Mouse (Mus musculus) neutrophil, adult 5-6 weeks (primary cell): Measurements from ENCODE around the gene Mef2c. TPM values are rescaled to one million over a fixed set of nuclear protein-coding genes. Genes with fewer than 3 reads are reported as not detected.

Experiments used
- ATAC-seq: fragments of 151-379, 151-347 bp; 2 replicates; pipeline ENCODE4 v1.8.0; 2017; ENCODE audit warnings: mild to moderate bottlenecking, moderate TSS enrichment; ENCODE audit not compliant: insufficient number of reproducible peaks, poor library complexity, low FRiP score, severe bottlenecking; ENCODE audit errors: extremely low read depth
- total RNA-seq: library from RNA; stranded (forward); fragments of 200-1000 nt; gene quantifications from 2 replicates; pipeline ENCODE4 v1.2.3, GENCODE M21; 2017

Mef2c gene
- total RNA-seq, 1 experiment from 2014 or later, result 676 TPM

- peak; percentile 65; the same call in 1 of the 2 replicates for ATAC-seq
Measured at GRCm38 (mm10) chr13:83566180-83566579, 62.3 kb downstream of the Mef2c start.

- ATAC-seq, result no peak
Measured at GRCm38 (mm10) chr13:83566834-83567534, 63.1 kb downstream of the Mef2c start.

- ATAC-seq, result no peak
Measured at GRCm38 (mm10) chr13:83567681-83568080, 63.8 kb downstream of the Mef2c start.

GRCm38 (mm10) chr13:83568759-83569256 lies 65.0 kb downstream of the Mef2c start:
- ATAC-seq, result no peak

GRCm38 (mm10) chr13:83571973-83572447 lies 68.2 kb downstream of the Mef2c start:
- peak; percentile 92 for ATAC-seq

GRCm38 (mm10) chr13:83572469-83572868 lies 68.6 kb downstream of the Mef2c start:
- no peak for ATAC-seq

GRCm38 (mm10) chr13:83573327-83573726 lies 69.5 kb downstream of the Mef2c start:
- ATAC-seq, result no peak

GRCm38 (mm10) chr13:83573855-83574583 lies 70.2 kb downstream of the Mef2c start:
- no peak for ATAC-seq

GRCm38 (mm10) chr13:83574866-83575265 lies 71.0 kb downstream of the Mef2c start:
- ATAC-seq, result peak; percentile 7; the same call in 1 of the 2 replicates

GRCm38 (mm10) chr13:83579410-83579809 lies 75.6 kb downstream of the Mef2c start:
- ATAC-seq, result no peak

GRCm38 (mm10) chr13:83580856-83581255 lies 77.0 kb downstream of the Mef2c start:
- no peak for ATAC-seq

GRCm38 (mm10) chr13:83582564-83582963 lies 78.7 kb downstream of the Mef2c start:
- no peak for ATAC-seq

GRCm38 (mm10) chr13:83583881-83584280 lies 80.0 kb downstream of the Mef2c start:
- ATAC-seq, result no peak

GRCm38 (mm10) chr13:83585359-83585758 lies 81.5 kb downstream of the Mef2c start:
- peak; percentile 30; the same call in 1 of the 2 replicates for ATAC-seq

GRCm38 (mm10) chr13:83588186-83588585 lies 84.4 kb downstream of the Mef2c start:
- no peak for ATAC-seq

- no peak for ATAC-seq
Measured at GRCm38 (mm10) chr13:83590886-83591285, 87.1 kb downstream of the Mef2c start.

GRCm38 (mm10) chr13:83595429-83595828 lies 91.6 kb downstream of the Mef2c start:
- no peak for ATAC-seq

GRCm38 (mm10) chr13:83596989-83597738 lies 93.3 kb downstream of the Mef2c start:
- no peak for ATAC-seq

GRCm38 (mm10) chr13:83597739-83598210 lies 93.9 kb downstream of the Mef2c start:
- no peak for ATAC-seq
